Mouse (Mus musculus) layer of hippocampus, adult 9-10 months (tissue): Measurements from ENCODE around the gene Myh2.

Experiments used
- DNase-seq: peaks from one replicate; pipeline ENCODE4 v3.0.0; 2022; ENCODE audit warnings: low spot score

Myh2 gene

DNA sequence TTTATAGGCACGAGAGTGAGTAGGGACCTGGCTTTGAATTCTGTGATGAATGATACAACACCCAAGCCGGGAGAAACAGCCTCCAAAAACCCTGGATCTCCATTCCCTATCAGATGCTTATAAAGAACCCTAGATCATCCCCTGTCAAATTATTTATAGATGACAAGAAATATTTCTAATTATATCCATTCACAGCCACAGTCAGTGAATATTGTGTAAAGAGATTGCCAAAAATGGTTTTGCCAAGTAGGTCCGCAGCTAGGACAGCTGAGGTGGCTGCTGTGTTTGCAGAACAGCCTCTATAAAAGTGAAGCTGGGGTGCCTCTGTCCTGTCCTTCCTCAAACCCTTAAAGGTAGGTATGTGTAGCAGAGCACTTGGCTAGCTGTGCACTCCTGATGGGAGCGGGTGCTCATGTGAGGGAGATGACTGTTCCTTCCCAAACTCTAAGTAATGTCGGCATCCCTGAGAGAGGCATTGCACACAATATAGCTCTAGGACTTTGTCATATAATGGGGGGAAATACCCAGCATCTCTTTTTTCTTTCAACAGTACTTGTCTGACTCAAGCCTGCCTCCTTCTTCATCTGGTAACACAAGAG, 66.8 kb downstream of the Myh2 start, which contains the start of gene Myh4:
Myh4 (plus strand) TSS at position 549 of the 599 bp plus-strand sequence.
- DNase-seq: no peak

DNA sequence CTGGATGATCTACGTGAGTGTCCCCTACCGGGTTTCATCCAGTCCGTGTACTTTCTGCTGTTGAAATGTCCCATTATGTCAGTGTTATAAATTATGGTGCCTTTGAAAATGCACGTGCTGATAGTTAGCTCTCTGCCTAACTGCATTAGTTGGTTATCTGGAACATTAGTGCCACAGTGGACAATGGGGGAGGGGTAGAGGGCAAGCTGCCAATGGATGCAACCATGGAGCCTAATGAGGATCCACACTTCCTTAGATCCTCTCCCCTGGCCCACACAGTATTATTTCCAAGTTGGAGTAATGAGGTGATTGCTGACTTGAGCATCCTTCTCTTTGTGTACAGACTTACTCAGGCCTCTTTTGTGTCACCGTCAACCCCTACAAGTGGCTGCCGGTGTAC, 70.2 kb downstream of the Myh2 start:
- DNase-seq: no peak
